In genomic region chr5:30153222-30153621, GRCm38 (mm10) we compare ENCODE assay signal across 22 mouse cellular contexts. TPM values are rescaled to one million over a fixed set of nuclear protein-coding genes. Genes with fewer than 3 reads are reported as not detected.
DNase-seq lines count a peak whose midpoint lies in the region; ATAC-seq and TF ChIP-seq lines count a peak whose summit lies in the region.
"Had no signal": no experiment of that assay in that cellular context is flagged by ENCODE, and none has a peak within 500 bp of the region (broad histone marks: within the 10 kb centered on the region; RNA-seq: fewer than 3 reads in every experiment).

No protein-coding gene starts in this region.

- ATAC-seq in embryonic facial prominence, embryonic 13.5 days (ENCODE audit: insufficient number of reproducible peaks, insufficient read depth, low FRiP score, low TSS enrichment, low read depth), result no peak
- ATAC-seq in liver, embryonic 14.5 days (ENCODE audit: insufficient read depth), result no peak
- ATAC-seq: forebrain, embryonic 14.5 days had no signal

- H3K4me2 ChIP-seq in embryonic facial prominence, embryonic 13.5 days, result peak overlapping the region; percentile 74; the same call in 1 of the 2 replicates
- H3K4me2 ChIP-seq in liver, embryonic 14.5 days (ENCODE audit: low read depth), result peak overlapping the region; percentile 90

- no peak for TF ChIP-seq EP300 in liver, embryonic 14.5 days (IDR thresholded peaks at IDR 0.05; ENCODE audit: low read depth)

- H3K4me3 ChIP-seq in kidney, adult 2 months (ENCODE audit: insufficient read depth, low read depth, low read length), result no peak overlapping the region
- H3K4me3 ChIP-seq in embryonic facial prominence, embryonic 13.5 days, result no peak overlapping the region
- H3K4me3 ChIP-seq in liver, embryonic 14.5 days (ENCODE audit: insufficient read depth in 1 of 2, low read depth in 2 of 2, low read length in 2 of 2), result no peak overlapping the region; a peak in 1 of 4 replicates

- peak overlapping the region; percentile 45 for H3K27ac ChIP-seq in kidney, adult 2 months (ENCODE audit: insufficient read depth, low read depth, low read length)
- H3K27ac ChIP-seq in embryonic facial prominence, embryonic 13.5 days, result no peak overlapping the region
- no peak overlapping the region for H3K27ac ChIP-seq in liver, embryonic 14.5 days
- H3K27ac ChIP-seq: embryonic facial prominence, embryonic 15.5 days; neural tube, embryonic 13.5 days had no signal

- no peaks in the 10 kb centered on the region for H3K9me3 ChIP-seq in embryonic facial prominence, embryonic 13.5 days
- no peaks in the 10 kb centered on the region for H3K9me3 ChIP-seq in liver, embryonic 14.5 days (ENCODE audit: control insufficient read depth, low read length)
- H3K9me3 ChIP-seq: embryonic facial prominence, embryonic 15.5 days; neural tube, embryonic 13.5 days had no signal

- peak; percentile 68 for DNase-seq in heart, adult 11 months
- DNase-seq in heart, adult 8-10 months (ENCODE audit: low spot score), result no peak
- DNase-seq in kidney, adult 2 months, result peak; percentile 39
- DNase-seq in kidney, adult 9 months, result no peak
- DNase-seq in liver, embryonic 14.5 days (ENCODE audit: low read depth in 3 of 3, low spot score in 3 of 3), result no peak
- no peak for DNase-seq in gastrocnemius, postnatal 25 days
- no peak for DNase-seq in thymus, postnatal 4 days
- DNase-seq: B cell, adult 2 months; cerebellum, adult 11 months; cerebellum, postnatal 25 days; heart, postnatal 4 days; kidney, adult 18-20 months; layer of hippocampus, postnatal 36 days; right cerebral cortex, postnatal 4 days; thymus, adult 2 months had no signal

- H3K36me3 ChIP-seq in kidney, adult 2 months (ENCODE audit: control insufficient read depth, insufficient read depth, low read length), result no peaks in the 10 kb centered on the region; the same call in 1 of the 2 replicates
- no peaks in the 10 kb centered on the region for H3K36me3 ChIP-seq in embryonic facial prominence, embryonic 13.5 days
- peaks cover 2% of the 10 kb centered on the region; the same call in 1 of the 2 replicates for H3K36me3 ChIP-seq in liver, embryonic 14.5 days (replicated peaks; ENCODE audit: control insufficient read depth, insufficient read depth, low read depth)
- H3K36me3 ChIP-seq: neural tube, embryonic 13.5 days had no signal

- TF ChIP-seq CTCF in kidney, adult 2 months (conservative IDR thresholded peaks at IDR 0.05; ENCODE audit: insufficient read depth, insufficient read length, low read depth, low read length), result no peak
- no peak for TF ChIP-seq CTCF in liver, embryonic 14.5 days (IDR thresholded peaks at IDR 0.05; ENCODE audit: low read depth)

- H3K27me3 ChIP-seq in kidney, adult 2 months (replicated peaks; ENCODE audit: control insufficient read depth, insufficient read depth, low read length), result no peaks in the 10 kb centered on the region
- H3K27me3 ChIP-seq in embryonic facial prominence, embryonic 13.5 days, result no peaks in the 10 kb centered on the region
- H3K27me3 ChIP-seq in liver, embryonic 14.5 days (ENCODE audit: control insufficient read depth, insufficient read depth, low read length), result no peaks in the 10 kb centered on the region
- H3K27me3 ChIP-seq: embryonic facial prominence, embryonic 15.5 days; neural tube, embryonic 13.5 days had no signal

- TF ChIP-seq POLR2A in kidney, adult 2 months (IDR thresholded peaks at IDR 0.05; ENCODE audit: low read depth, low read length), result no peak

- WGBS in kidney, adult 2 months, result 70% methylated on average over 2 of the region's 2 CpGs
- 78% methylated on average over 2 of the region's 2 CpGs for WGBS in embryonic facial prominence, embryonic 13.5 days
- 81% methylated on average over 2 of the region's 2 CpGs for WGBS in liver, embryonic 14.5 days (ENCODE audit: insufficient replicate concordance)

- peaks cover 12% of the 10 kb centered on the region; the same call in 1 of the 2 replicates for H3K4me1 ChIP-seq in kidney, adult 2 months (ENCODE audit: control insufficient read depth, insufficient read depth, low read length)
- peaks cover 16% of the 10 kb centered on the region for H3K4me1 ChIP-seq in embryonic facial prominence, embryonic 13.5 days
- peaks cover 6% of the 10 kb centered on the region in 2 experiments for H3K4me1 ChIP-seq in liver, embryonic 14.5 days (replicated peaks; ENCODE audit: control insufficient read depth in 2 of 2, insufficient read depth in 2 of 2, low read length in 1 of 2)

- H3K9ac ChIP-seq in embryonic facial prominence, embryonic 13.5 days, result no peak overlapping the region
- no peak overlapping the region for H3K9ac ChIP-seq in liver, embryonic 14.5 days (replicated peaks)
- H3K9ac ChIP-seq: embryonic facial prominence, embryonic 15.5 days had no signal

RNA-seq across cellular contexts. Expression of gene Hadha, which starts 1.7 kb away (rescaled TPM):
- total RNA-seq in heart, adult 8-10 months (2022), result 1,000 to 10,000 TPM; 1,298 to 1,376 (median 1,346) TPM
- 116 and 122 TPM in 2 replicates for polyA plus RNA-seq in kidney, adult 2 months (2012; rRNA removed)
- polyA plus RNA-seq in embryonic facial prominence, embryonic 13.5 days (2015; fragmentation: Nextera tagmentation; extraction: Ambion mirVana), result 119 and 133 TPM in 2 replicates
- 28.3 and 40.0 TPM in 2 replicates for polyA plus RNA-seq in liver, embryonic 14.5 days (2012; rRNA removed)
- polyA plus RNA-seq in liver, embryonic 14.5 days (2014; fragmentation: Nextera tagmentation; extraction: Ambion mirVana), result 73.9 and 84.9 TPM in 2 replicates
- 100 to 1,000 TPM; 270 to 342 TPM for total RNA-seq in gastrocnemius, postnatal 25 days (2021)

RNA-seq across cellular contexts. Expression of gene Hadhb, which starts 1.8 kb away (rescaled TPM):
- total RNA-seq in heart, adult 8-10 months (2022), result 1,000 to 10,000 TPM; 2,312 to 2,801 (median 2,464) TPM
- polyA plus RNA-seq in kidney, adult 2 months (2012; rRNA removed), result 253 and 280 TPM in 2 replicates
- polyA plus RNA-seq in embryonic facial prominence, embryonic 13.5 days (2015; fragmentation: Nextera tagmentation; extraction: Ambion mirVana), result 115 and 127 TPM in 2 replicates
- polyA plus RNA-seq in liver, embryonic 14.5 days (2012; rRNA removed), result 42.0 and 60.7 TPM in 2 replicates
- polyA plus RNA-seq in liver, embryonic 14.5 days (2014; fragmentation: Nextera tagmentation; extraction: Ambion mirVana), result 123 and 126 TPM in 2 replicates
- 100 to 1,000 TPM; 301 to 366 TPM for total RNA-seq in gastrocnemius, postnatal 25 days (2021)

RNA-seq across cellular contexts. Expression of gene 3110082J24Rik, which starts 47.3 kb away (rescaled TPM):
- total RNA-seq in heart, adult 8-10 months (2022), result not detected
- not detected in 2 replicates for polyA plus RNA-seq in kidney, adult 2 months (2012; rRNA removed)
- not detected in 2 replicates for polyA plus RNA-seq in embryonic facial prominence, embryonic 13.5 days (2015; fragmentation: Nextera tagmentation; extraction: Ambion mirVana)
- not detected in 2 replicates for polyA plus RNA-seq in liver, embryonic 14.5 days (2012; rRNA removed)
- not detected in 2 replicates for polyA plus RNA-seq in liver, embryonic 14.5 days (2014; fragmentation: Nextera tagmentation; extraction: Ambion mirVana)
- total RNA-seq in gastrocnemius, postnatal 25 days (2021), result not detected
- total RNA-seq: gastrocnemius, adult 18-20 months; heart, postnatal 4 days had no signal
- polyA plus RNA-seq: embryonic facial prominence, embryonic 15.5 days; large intestine, adult 2 months; thymus, adult 2 months had no signal

RNA-seq across cellular contexts. Expression of gene Garem2, which starts 48.3 kb away (rescaled TPM):
- total RNA-seq in heart, adult 8-10 months (2022), result under 1 TPM in 2 of 4 experiments, not detected in 2; 0.08 to 0.19 TPM
- polyA plus RNA-seq in kidney, adult 2 months (2012; rRNA removed), result 0.05 TPM in 1 of 2 replicates, not detected in the other
- 0.47 and 1.2 TPM in 2 replicates for polyA plus RNA-seq in embryonic facial prominence, embryonic 13.5 days (2015; fragmentation: Nextera tagmentation; extraction: Ambion mirVana)
- 0.03 and 0.04 TPM in 2 replicates for polyA plus RNA-seq in liver, embryonic 14.5 days (2012; rRNA removed)
- polyA plus RNA-seq in liver, embryonic 14.5 days (2014; fragmentation: Nextera tagmentation; extraction: Ambion mirVana), result 0.05 TPM in 1 of 2 replicates, not detected in the other
- not detected for total RNA-seq in gastrocnemius, postnatal 25 days (2021)
- total RNA-seq: gastrocnemius, adult 18-20 months had no signal

RNA-seq across cellular contexts. Expression of gene Adgrf3, which starts 52.3 kb away (rescaled TPM):
- total RNA-seq in heart, adult 8-10 months (2022), result under 1 TPM in 1 of 4 experiments, not detected in 3; 0.57 TPM
- polyA plus RNA-seq in kidney, adult 2 months (2012; rRNA removed), result 0.05 TPM in 1 of 2 replicates, not detected in the other
- not detected in 2 replicates for polyA plus RNA-seq in embryonic facial prominence, embryonic 13.5 days (2015; fragmentation: Nextera tagmentation; extraction: Ambion mirVana)
- 0.01 and 0.02 TPM in 2 replicates for polyA plus RNA-seq in liver, embryonic 14.5 days (2012; rRNA removed)
- not detected in 2 replicates for polyA plus RNA-seq in liver, embryonic 14.5 days (2014; fragmentation: Nextera tagmentation; extraction: Ambion mirVana)
- not detected for total RNA-seq in gastrocnemius, postnatal 25 days (2021)
- total RNA-seq: gastrocnemius, adult 18-20 months; layer of hippocampus, postnatal 36 days; left cerebral cortex, postnatal 36 days had no signal
- polyA plus RNA-seq: forebrain, embryonic 14.5 days; large intestine, adult 2 months; neural tube, embryonic 13.5 days had no signal

Comparison
In these comparisons a context has a peak if more than half of its experiments do, and no peak if none do; other contexts are left out.
1. DNase-seq: peak in heart, adult 11 months (single experiment) and kidney, adult 2 months (single experiment); none in heart, adult 8-10 months (single experiment), kidney, adult 9 months (single experiment), liver, embryonic 14.5 days (0 of 3), gastrocnemius, postnatal 25 days (single experiment) and thymus, postnatal 4 days (single experiment).